Mouse (Mus musculus): ENCODE data around the gene E2f4. TPM values are rescaled to one million over a fixed set of nuclear protein-coding genes. Genes with fewer than 3 reads are reported as not detected.

The E2f4 gene
- polyA plus RNA-seq, 1 experiment from 2014 or later: 76.8 TPM

GRCm38 (mm10) chr8:105260371-105261099 lies 36.9 kb upstream of the E2f4 start:
- peaks cover 96% of the 10 kb centered on the region for H3K27me3 ChIP-seq
- H3K4me1 ChIP-seq: peaks cover 25% of the 10 kb centered on the region
- 59% methylated on average over 7 of the region's 7 CpGs for WGBS
- no peaks in the 10 kb centered on the region for H3K9me3 ChIP-seq
- no peak overlapping the region for H3K4me2 ChIP-seq (replicated peaks)
- H3K4me3 ChIP-seq: no peak overlapping the region
- no peak overlapping the region for H3K9ac ChIP-seq (replicated peaks)
- no peak overlapping the region for H3K27ac ChIP-seq (replicated peaks)
- H3K36me3 ChIP-seq: no peaks in the 10 kb centered on the region
- ATAC-seq (ENCODE audit: low FRiP score, low read depth): no peak

GRCm38 (mm10) chr8:105261326-105261980 lies 36.0 kb upstream of the E2f4 start:
- H3K4me1 ChIP-seq: peaks cover 25% of the 10 kb centered on the region
- H3K27me3 ChIP-seq: peaks cover 96% of the 10 kb centered on the region
- 0 out of 2 replicates have a peak, but pooled peaks cover 3% of the 10 kb centered on the region for H3K9me3 ChIP-seq
- WGBS: 88% methylated on average over 12 of the region's 12 CpGs
- H3K27ac ChIP-seq (replicated peaks): no peak overlapping the region
- H3K4me2 ChIP-seq (replicated peaks): no peak overlapping the region
- H3K9ac ChIP-seq (replicated peaks): no peak overlapping the region
- H3K36me3 ChIP-seq: no peaks in the 10 kb centered on the region
- no peak for ATAC-seq (ENCODE audit: low FRiP score, low read depth)
- no peak overlapping the region for H3K4me3 ChIP-seq

- no peak for ATAC-seq (ENCODE audit: low FRiP score, low read depth)
- WGBS: 38% methylated on average over 16 of the region's 16 CpGs
- H3K36me3 ChIP-seq: no peaks in the 10 kb centered on the region
- H3K4me2 ChIP-seq (replicated peaks): no peak overlapping the region
- 0 out of 2 replicates have a peak, but pooled peaks cover 3% of the 10 kb centered on the region for H3K9me3 ChIP-seq
- no peak overlapping the region for H3K27ac ChIP-seq (replicated peaks)
- peaks cover 96% of the 10 kb centered on the region for H3K27me3 ChIP-seq
- no peak overlapping the region; the same call in 1 of the 2 replicates for H3K9ac ChIP-seq (replicated peaks)
- H3K4me3 ChIP-seq: peak overlapping the region; percentile 63; the same call in 1 of the 2 replicates
- peaks cover 32% of the 10 kb centered on the region for H3K4me1 ChIP-seq
These were observed 34.1 kb upstream of the E2f4 start for GRCm38 (mm10) chr8:105263244-105263912.

- peak within 1 kb of the TSS; percentile 63 for H3K4me3 ChIP-seq
- H3K9me3 ChIP-seq: 0 out of 2 replicates have a peak, but pooled peaks cover 3% of the 10 kb centered on the region
- peak; percentile 39 for ATAC-seq (ENCODE audit: low FRiP score, low read depth)
- no peak within 1 kb of the TSS for H3K27ac ChIP-seq (replicated peaks)
- WGBS: 1% methylated on average over 54 of the region's 54 CpGs
- H3K4me1 ChIP-seq: peaks cover 34% of the 10 kb centered on the region
- H3K36me3 ChIP-seq: no peaks in the 10 kb centered on the region
- peak within 1 kb of the TSS; percentile 78 for H3K4me2 ChIP-seq (replicated peaks)
- H3K9ac ChIP-seq (replicated peaks): peak within 1 kb of the TSS; percentile 63
- peaks cover 96% of the 10 kb centered on the region for H3K27me3 ChIP-seq
These were observed 33.2 kb upstream of the E2f4 start, which contains the start of the genes Tradd and Fbxl8 for GRCm38 (mm10) chr8:105264024-105264982. Tradd (minus strand) TSS chr8:105264609. Fbxl8 (plus strand) TSS chr8:105264648.

GRCm38 (mm10) chr8:105265128-105265527 lies 32.3 kb upstream of the E2f4 start:
- peaks cover 33% of the 10 kb centered on the region for H3K4me1 ChIP-seq
- ATAC-seq (ENCODE audit: low FRiP score, low read depth): no peak
- H3K4me3 ChIP-seq: peak overlapping the region; percentile 63; the same call in 1 of the 2 replicates
- H3K9me3 ChIP-seq: 0 out of 2 replicates have a peak, but pooled peaks cover 3% of the 10 kb centered on the region
- no peak overlapping the region for H3K9ac ChIP-seq (replicated peaks)
- peak overlapping the region; percentile 78 for H3K4me2 ChIP-seq (replicated peaks)
- H3K36me3 ChIP-seq: no peaks in the 10 kb centered on the region
- 20% methylated on average over 10 of the region's 10 CpGs for WGBS
- peaks cover 96% of the 10 kb centered on the region for H3K27me3 ChIP-seq
- no peak overlapping the region for H3K27ac ChIP-seq (replicated peaks)

GRCm38 (mm10) chr8:105266775-105267174 lies 30.7 kb upstream of the E2f4 start:
- H3K27me3 ChIP-seq: peaks cover 96% of the 10 kb centered on the region
- WGBS: 9% methylated on average over 13 of the region's 13 CpGs
- H3K9me3 ChIP-seq: 0 out of 2 replicates have a peak, but pooled peaks cover 3% of the 10 kb centered on the region
- no peak overlapping the region for H3K4me3 ChIP-seq
- no peak overlapping the region for H3K27ac ChIP-seq (replicated peaks)
- H3K36me3 ChIP-seq: no peaks in the 10 kb centered on the region
- H3K4me2 ChIP-seq (replicated peaks): no peak overlapping the region
- H3K9ac ChIP-seq (replicated peaks): no peak overlapping the region
- H3K4me1 ChIP-seq: peaks cover 36% of the 10 kb centered on the region
- no peak for ATAC-seq (ENCODE audit: low FRiP score, low read depth)

GRCm38 (mm10) chr8:105268342-105269074 lies 29.0 kb upstream of the E2f4 start:
- peaks cover 33% of the 10 kb centered on the region for H3K4me1 ChIP-seq
- WGBS: under 1% methylated on average over 65 of the region's 65 CpGs
- ATAC-seq (ENCODE audit: low FRiP score, low read depth): peak; percentile 82

GRCm38 (mm10) chr8:105269075-105269458 lies 28.4 kb upstream of the E2f4 start:
- no peak overlapping the region for H3K27ac ChIP-seq (replicated peaks)
- H3K9me3 ChIP-seq: 0 out of 2 replicates have a peak, but pooled peaks cover 3% of the 10 kb centered on the region
- 0 out of 2 replicates have a peak overlapping the region, but pooled peaks have one; percentile 32 for H3K9ac ChIP-seq (replicated peaks)
- H3K27me3 ChIP-seq: peaks cover 99% of the 10 kb centered on the region
- no peaks in the 10 kb centered on the region for H3K36me3 ChIP-seq
- peak overlapping the region; percentile 64 for H3K4me2 ChIP-seq (replicated peaks)
- WGBS: 2% methylated on average over 10 of the region's 10 CpGs
- peak overlapping the region; percentile 45 for H3K4me3 ChIP-seq
- H3K4me1 ChIP-seq: peaks cover 31% of the 10 kb centered on the region
- ATAC-seq (ENCODE audit: low FRiP score, low read depth): peak; percentile 17; the same call in 1 of the 2 replicates

More at GRCm38 (mm10) chr8:105268342-105269074, 29.0 kb upstream of the E2f4 start:
- Histone ChIP-seq H3K9ac (replicated peaks) (peak overlapping the region; percentile 32; the same call in 1 of the 2 replicates), H3K27me3 (peaks cover 99% of the 10 kb centered on the region), H3K4me3 (peak overlapping the region; percentile 45), H3K36me3 (no peaks in the 10 kb centered on the region), H3K4me2 (replicated peaks) (peak overlapping the region; percentile 64), H3K9me3 (0 out of 2 replicates have a peak, but pooled peaks cover 3% of the 10 kb centered on the region), H3K27ac (replicated peaks) (no peak overlapping the region)

- peak within 1 kb of the TSS; percentile 64 for H3K4me2 ChIP-seq (replicated peaks)
- under 1% methylated on average over 42 of the region's 42 CpGs for WGBS
- no peaks in the 10 kb centered on the region for H3K36me3 ChIP-seq
- H3K27ac ChIP-seq (replicated peaks): no peak within 1 kb of the TSS
- H3K9ac ChIP-seq (replicated peaks): peak within 1 kb of the TSS; percentile 32; the same call in 1 of the 2 replicates
- H3K4me3 ChIP-seq: peak within 1 kb of the TSS; percentile 45
- H3K4me1 ChIP-seq: peaks cover 29% of the 10 kb centered on the region
- ATAC-seq (ENCODE audit: low FRiP score, low read depth): no peak
- 0 out of 2 replicates have a peak, but pooled peaks cover 3% of the 10 kb centered on the region for H3K9me3 ChIP-seq
- peaks cover 99% of the 10 kb centered on the region for H3K27me3 ChIP-seq
These were observed 28.0 kb upstream of the E2f4 start, which contains the start of gene Hsf4 for GRCm38 (mm10) chr8:105269461-105269947. Hsf4 (plus strand) TSS chr8:105269801.

All from midbrain, embryonic 12.5 days (tissue).